Mouse (Mus musculus) spleen, adult 2 months (tissue): ENCODE measurements around the gene Cmklr1. TPM values are rescaled to one million over a fixed set of nuclear protein-coding genes. Genes with fewer than 3 reads are reported as not detected.

Experiments
- DNase-seq, 2 experiments: peaks; one replicate each; pipeline versions ENCODE4 v3.0.0 to v3.0.0-alpha.2; 2012 to 2021; ENCODE audit warnings: low spot score in 2 of 2, low read depth in 1 of 2
- H3K27ac ChIP-seq: fragments of 200-500 bp; 2 replicates; pipeline ENCODE4 v1.5.1; 2012; ENCODE audit warnings: low read length, inconsistent platforms; ENCODE audit not compliant: insufficient read depth
- H3K27me3 ChIP-seq: fragments of 200-500 bp; 2 replicates; pipeline ENCODE4 v1.6.1; 2012; ENCODE audit warnings: mild to moderate bottlenecking, moderate library complexity, low read length, inconsistent platforms; ENCODE audit not compliant: control insufficient read depth, insufficient read depth
- H3K36me3 ChIP-seq: fragments of 200-500 bp; 2 replicates; pipeline ENCODE4 v1.6.1; 2012; ENCODE audit warnings: mild to moderate bottlenecking, low read length, inconsistent platforms; ENCODE audit not compliant: control insufficient read depth, insufficient read depth
- H3K4me1 ChIP-seq: fragments of 200-500 bp; 2 replicates; pipeline ENCODE4 v1.6.1; 2011; ENCODE audit warnings: inconsistent platforms; ENCODE audit not compliant: control insufficient read depth, insufficient read depth, insufficient read length
- H3K4me3 ChIP-seq: fragments of 200-500 bp; 2 replicates; pipeline ENCODE4 v1.5.1; 2011; ENCODE audit warnings: mild to moderate bottlenecking, inconsistent platforms; ENCODE audit not compliant: insufficient read depth, insufficient read length; ENCODE audit errors: extremely low read depth
- CTCF ChIP-seq: fragments of 200-500 bp; IDR thresholded peaks from 2 replicates; pipeline ENCODE4 v1.5.1; 2011; ENCODE audit warnings: mild to moderate bottlenecking, inconsistent platforms; ENCODE audit not compliant: insufficient read depth, insufficient read length, insufficient replicate concordance; ENCODE audit errors: extremely low read depth
- POLR2A ChIP-seq: fragments of 200-500 bp; IDR thresholded peaks from 2 replicates; pipeline ENCODE4 v1.6.1; 2011; ENCODE audit warnings: low read depth, low read length, inconsistent platforms
- WGBS: fragments of 180-500 bp; shearing (Covaris S2); methylation state at CpG from one replicate; pipeline ENCODE4 v1.1.7; 2018; 5-methylcytosine and 5-hydroxymethylcytosine counted together
- polyA plus RNA-seq: library from polyadenylated mRNA; depleted of rRNA; stranded (reverse); fragments of >200 nt; gene quantifications from 2 replicates; pipeline ENCODE4 v1.2.3, GENCODE M21; 2012

Cmklr1 gene
- polyA plus RNA-seq, 1 experiment = 31.7 TPM

GRCm38 (mm10) chr5:113611771-113612233 lies 38.4 kb downstream of the Cmklr1 start:
- TF ChIP-seq CTCF = no peak
- TF ChIP-seq POLR2A = no peak
- 82% methylated on average over 12 of the region's 12 CpGs for WGBS

GRCm38 (mm10) chr5:113611131-113611530 lies 39.1 kb downstream of the Cmklr1 start:
- TF ChIP-seq POLR2A (no peak), CTCF (no peak)
- Histone ChIP-seq H3K4me3 (no peak overlapping the region), H3K36me3 (no peaks in the 10 kb centered on the region), H3K4me1 (no peaks in the 10 kb centered on the region), H3K27ac (no peak overlapping the region), H3K27me3 (no peaks in the 10 kb centered on the region)
- WGBS = 83% methylated on average over 6 of the region's 6 CpGs
- no peak for DNase-seq

More at GRCm38 (mm10) chr5:113611771-113612233, 38.4 kb downstream of the Cmklr1 start:
- Histone ChIP-seq H3K4me1 (no peaks in the 10 kb centered on the region), H3K4me3 (no peak overlapping the region), H3K36me3 (no peaks in the 10 kb centered on the region), H3K27me3 (no peaks in the 10 kb centered on the region), H3K27ac (no peak overlapping the region)
- no peak for DNase-seq

GRCm38 (mm10) chr5:113610490-113610889 lies 39.7 kb downstream of the Cmklr1 start:
- TF ChIP-seq POLR2A (no peak), CTCF (no peak)
- 82% methylated on average over 6 of the region's 6 CpGs for WGBS
- no peaks in the 10 kb centered on the region for H3K4me1 ChIP-seq
- H3K27ac ChIP-seq = no peak overlapping the region
- H3K27me3 ChIP-seq = no peaks in the 10 kb centered on the region
- DNase-seq = no peak
- no peak overlapping the region for H3K4me3 ChIP-seq
- no peaks in the 10 kb centered on the region for H3K36me3 ChIP-seq

DNA sequence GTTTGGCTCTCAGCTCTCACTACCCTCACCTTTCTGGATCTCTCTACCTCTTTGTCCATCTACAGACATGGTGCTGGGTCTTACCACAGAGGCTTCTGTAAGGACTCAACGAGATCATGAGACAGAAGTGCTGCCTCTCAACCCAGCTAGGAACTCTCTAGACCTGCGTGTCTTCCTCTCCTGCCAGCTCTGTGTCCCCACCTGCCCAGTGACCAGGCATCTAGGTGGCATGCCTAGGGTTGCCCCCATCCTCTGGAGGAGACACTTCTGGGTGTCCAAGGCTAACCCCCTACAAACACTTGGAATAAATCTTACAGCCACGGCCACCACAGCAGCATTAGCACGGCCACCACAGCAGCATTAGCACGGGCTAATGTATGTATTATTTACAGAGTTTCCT lies 40.3 kb downstream of the Cmklr1 start:
- H3K27me3 ChIP-seq = no peaks in the 10 kb centered on the region
- no peak overlapping the region for H3K4me3 ChIP-seq
- no peak for TF ChIP-seq CTCF
- TF ChIP-seq POLR2A = no peak
- H3K27ac ChIP-seq = no peak overlapping the region
- H3K36me3 ChIP-seq = no peaks in the 10 kb centered on the region
- WGBS = 74% methylated on average over 5 of the region's 5 CpGs
- no peak for DNase-seq
- H3K4me1 ChIP-seq = no peaks in the 10 kb centered on the region

DNA sequence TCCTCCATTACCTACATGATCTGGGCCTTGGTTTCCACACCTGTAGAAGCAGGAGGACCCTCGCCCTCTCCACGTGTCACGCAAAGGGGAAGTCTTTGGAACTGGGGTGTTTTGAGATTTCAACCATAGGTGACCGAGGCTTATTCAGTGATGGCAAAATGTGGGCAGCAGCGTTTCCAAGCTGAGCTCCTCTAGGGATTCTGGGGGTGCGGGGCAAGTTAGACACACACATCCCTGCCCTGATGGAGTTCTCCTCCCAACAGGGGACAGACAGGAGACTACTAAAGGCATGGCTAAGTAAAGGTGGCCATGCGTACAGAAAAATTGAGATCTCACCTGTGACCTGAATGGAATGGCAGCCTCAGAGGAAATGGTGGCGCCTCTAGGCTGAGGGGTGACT lies 41.7 kb downstream of the Cmklr1 start:
- 64% methylated on average over 8 of the region's 8 CpGs for WGBS
- TF ChIP-seq CTCF (no peak), POLR2A (no peak)

DNA sequence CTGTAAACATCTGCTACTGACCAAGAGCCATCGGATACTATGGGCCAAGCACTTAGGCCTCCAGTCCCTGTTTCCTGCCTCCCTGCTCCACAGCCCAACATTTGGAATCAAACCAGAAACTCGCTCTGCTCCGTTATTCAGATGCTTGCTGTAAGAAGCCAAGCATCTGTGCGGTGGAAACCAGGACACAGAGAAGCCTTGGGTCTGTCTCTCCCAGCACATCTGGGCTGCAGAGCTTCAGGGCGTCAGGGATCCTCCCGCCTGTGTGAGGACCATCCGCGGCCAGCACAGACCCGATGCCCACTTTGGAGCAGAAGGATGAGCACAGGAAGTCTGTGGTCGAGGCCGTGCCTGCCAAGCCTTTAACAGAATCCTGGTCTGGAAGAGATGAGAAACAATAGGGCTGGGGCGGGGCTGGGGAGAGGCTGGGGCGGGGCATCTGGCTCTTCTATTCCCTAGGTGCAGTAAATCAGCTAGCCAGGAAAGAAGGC lies 42.2 kb downstream of the Cmklr1 start:
- no peak for DNase-seq
- Histone ChIP-seq H3K4me1 (no peaks in the 10 kb centered on the region), H3K4me3 (no peak overlapping the region), H3K27me3 (no peaks in the 10 kb centered on the region), H3K27ac (no peak overlapping the region), H3K36me3 (no peaks in the 10 kb centered on the region)
- no peak for TF ChIP-seq POLR2A
- TF ChIP-seq CTCF = no peak
- 31% methylated on average over 13 of the region's 13 CpGs for WGBS

More for the DNA sequence above, 41.7 kb downstream of the Cmklr1 start:
- Histone ChIP-seq H3K36me3 (no peaks in the 10 kb centered on the region), H3K4me1 (no peaks in the 10 kb centered on the region), H3K27ac (no peak overlapping the region), H3K27me3 (no peaks in the 10 kb centered on the region), H3K4me3 (no peak overlapping the region)
- DNase-seq = no peak

- Histone ChIP-seq H3K36me3 (no peaks in the 10 kb centered on the region), H3K4me1 (no peaks in the 10 kb centered on the region), H3K27me3 (no peaks in the 10 kb centered on the region), H3K4me3 (no peak overlapping the region), H3K27ac (no peak overlapping the region)
- no peak for DNase-seq
- TF ChIP-seq CTCF (no peak), POLR2A (no peak)
- 62% methylated on average over 8 of the region's 8 CpGs for WGBS
These were observed 43.1 kb downstream of the Cmklr1 start for GRCm38 (mm10) chr5:113606961-113607785.
